Mouse (Mus musculus): ENCODE measurements at regions not wholly inside any gene's neighbourhood (a gene's known extent, or its start where the extent isn't known, plus 50 kb on each side); places are given as distances from the start of the nearest gene placed in this dataset.

GRCm38 (mm10) chr3:100401080-100401479 is 88.0 kb downstream of the Tent5c start:
- Histone ChIP-seq H3K27ac (replicated peaks) (no peak overlapping the region), H3K36me3 (replicated peaks) (no peaks in the 10 kb centered on the region), H3K4me3 (no peak overlapping the region), H3K4me1 (no peaks in the 10 kb centered on the region), H3K27me3 (replicated peaks; ENCODE audit: low read depth, poor library complexity, severe bottlenecking) (no peaks in the 10 kb centered on the region), H3K9me3 (no peaks in the 10 kb centered on the region)
- 97% methylated on average over 1 of the region's 1 CpGs for WGBS
- DNase-seq (ENCODE audit: low spot score) = no peak

GRCm38 (mm10) chr3:100397491-100397890 is 91.6 kb downstream of the Tent5c start:
- peaks cover 15% of the 10 kb centered on the region for H3K4me1 ChIP-seq
- WGBS = 88% methylated on average over 3 of the region's 3 CpGs
- no peaks in the 10 kb centered on the region for H3K27me3 ChIP-seq (replicated peaks; ENCODE audit: low read depth, poor library complexity, severe bottlenecking)
- no peaks in the 10 kb centered on the region for H3K9me3 ChIP-seq
- H3K4me3 ChIP-seq = no peak overlapping the region
- no peaks in the 10 kb centered on the region for H3K36me3 ChIP-seq (replicated peaks)
- DNase-seq (ENCODE audit: low spot score) = peak; percentile 3
- no peak overlapping the region for H3K27ac ChIP-seq (replicated peaks)

- H3K4me1 ChIP-seq = peaks cover 15% of the 10 kb centered on the region
- DNase-seq (ENCODE audit: low spot score) = peak; percentile 22
- 52% methylated on average over 9 of the region's 9 CpGs for WGBS
- H3K4me3 ChIP-seq = no peak overlapping the region
- H3K9me3 ChIP-seq = no peaks in the 10 kb centered on the region
- H3K27ac ChIP-seq (replicated peaks) = 0 out of 2 replicates have a peak overlapping the region, but pooled peaks have one; percentile 40
- H3K36me3 ChIP-seq (replicated peaks) = no peaks in the 10 kb centered on the region
- no peaks in the 10 kb centered on the region for H3K27me3 ChIP-seq (replicated peaks; ENCODE audit: low read depth, poor library complexity, severe bottlenecking)
Measured at GRCm38 (mm10) chr3:100394911-100395604, 94.1 kb downstream of the Tent5c start.

GRCm38 (mm10) chr3:100393956-100394355 is 95.2 kb downstream of the Tent5c start:
- no peak for DNase-seq (ENCODE audit: low spot score)
- no peak overlapping the region for H3K27ac ChIP-seq (replicated peaks)
- WGBS = 89% methylated on average over 1 of the region's 1 CpGs
- H3K36me3 ChIP-seq (replicated peaks) = no peaks in the 10 kb centered on the region
- H3K27me3 ChIP-seq (replicated peaks; ENCODE audit: low read depth, poor library complexity, severe bottlenecking) = no peaks in the 10 kb centered on the region
- H3K4me3 ChIP-seq = no peak overlapping the region
- peaks cover 15% of the 10 kb centered on the region for H3K4me1 ChIP-seq
- H3K9me3 ChIP-seq = no peaks in the 10 kb centered on the region

- Histone ChIP-seq H3K36me3 (replicated peaks) (no peaks in the 10 kb centered on the region), H3K27me3 (replicated peaks; ENCODE audit: low read depth, poor library complexity, severe bottlenecking) (no peaks in the 10 kb centered on the region), H3K9me3 (no peaks in the 10 kb centered on the region), H3K4me1 (no peaks in the 10 kb centered on the region), H3K4me3 (no peak overlapping the region), H3K27ac (replicated peaks) (no peak overlapping the region)
- no peak for DNase-seq (ENCODE audit: low spot score)
- 59% methylated on average over 1 of the region's 1 CpGs for WGBS
Measured at GRCm38 (mm10) chr3:100382181-100382580, 106.9 kb downstream of the Tent5c start.

GRCm38 (mm10) chr3:100381363-100381762 is 107.8 kb downstream of the Tent5c start:
- Histone ChIP-seq H3K4me1 (no peaks in the 10 kb centered on the region), H3K27ac (replicated peaks) (no peak overlapping the region), H3K27me3 (replicated peaks; ENCODE audit: low read depth, poor library complexity, severe bottlenecking) (no peaks in the 10 kb centered on the region), H3K9me3 (no peaks in the 10 kb centered on the region), H3K4me3 (no peak overlapping the region), H3K36me3 (replicated peaks) (no peaks in the 10 kb centered on the region)
- no peak for DNase-seq (ENCODE audit: low spot score)
- 88% methylated on average over 2 of the region's 2 CpGs for WGBS

- Histone ChIP-seq H3K36me3 (replicated peaks) (no peaks in the 10 kb centered on the region), H3K4me1 (no peaks in the 10 kb centered on the region), H3K9me3 (no peaks in the 10 kb centered on the region), H3K4me3 (no peak overlapping the region), H3K27me3 (replicated peaks; ENCODE audit: low read depth, poor library complexity, severe bottlenecking) (no peaks in the 10 kb centered on the region), H3K27ac (replicated peaks) (no peak overlapping the region)
- 73% methylated on average over 1 of the region's 1 CpGs for WGBS
- DNase-seq (ENCODE audit: low spot score) = no peak
Measured at GRCm38 (mm10) chr3:100376162-100376561, 113.0 kb downstream of the Tent5c start.

- no peak overlapping the region for H3K27ac ChIP-seq (replicated peaks)
- no peaks in the 10 kb centered on the region for H3K36me3 ChIP-seq (replicated peaks)
- no peak for DNase-seq (ENCODE audit: low spot score)
- no peaks in the 10 kb centered on the region for H3K27me3 ChIP-seq (replicated peaks; ENCODE audit: low read depth, poor library complexity, severe bottlenecking)
- 79% methylated on average over 7 of the region's 7 CpGs for WGBS
- no peak overlapping the region for H3K4me3 ChIP-seq
- H3K4me1 ChIP-seq = no peaks in the 10 kb centered on the region
- H3K9me3 ChIP-seq = no peaks in the 10 kb centered on the region
Measured at GRCm38 (mm10) chr3:100366884-100367840, 122.0 kb downstream of the Tent5c start.

GRCm38 (mm10) chr3:100366447-100366846 is 122.7 kb downstream of the Tent5c start:
- no peaks in the 10 kb centered on the region for H3K4me1 ChIP-seq
- no peak for DNase-seq (ENCODE audit: low spot score)
- H3K27me3 ChIP-seq (replicated peaks; ENCODE audit: low read depth, poor library complexity, severe bottlenecking) = no peaks in the 10 kb centered on the region
- no peak overlapping the region for H3K27ac ChIP-seq (replicated peaks)
- no peak overlapping the region for H3K4me3 ChIP-seq
- H3K9me3 ChIP-seq = no peaks in the 10 kb centered on the region
- 91% methylated on average over 3 of the region's 3 CpGs for WGBS
- no peaks in the 10 kb centered on the region for H3K36me3 ChIP-seq (replicated peaks)

GRCm38 (mm10) chr3:100365354-100365945 is 123.7 kb downstream of the Tent5c start:
- H3K27ac ChIP-seq (replicated peaks) = no peak overlapping the region
- WGBS = 88% methylated on average over 3 of the region's 3 CpGs
- H3K27me3 ChIP-seq (replicated peaks; ENCODE audit: low read depth, poor library complexity, severe bottlenecking) = no peaks in the 10 kb centered on the region
- no peaks in the 10 kb centered on the region for H3K4me1 ChIP-seq
- no peak overlapping the region for H3K4me3 ChIP-seq
- no peak for DNase-seq (ENCODE audit: low spot score)
- no peaks in the 10 kb centered on the region for H3K36me3 ChIP-seq (replicated peaks)
- H3K9me3 ChIP-seq = no peaks in the 10 kb centered on the region

- no peaks in the 10 kb centered on the region for H3K9me3 ChIP-seq
- WGBS = 84% methylated on average over 2 of the region's 2 CpGs
- H3K27me3 ChIP-seq (replicated peaks; ENCODE audit: low read depth, poor library complexity, severe bottlenecking) = no peaks in the 10 kb centered on the region
- no peaks in the 10 kb centered on the region for H3K4me1 ChIP-seq
- H3K36me3 ChIP-seq (replicated peaks) = no peaks in the 10 kb centered on the region
- no peak for DNase-seq (ENCODE audit: low spot score)
- no peak overlapping the region for H3K4me3 ChIP-seq
- no peak overlapping the region for H3K27ac ChIP-seq (replicated peaks)
Measured at GRCm38 (mm10) chr3:100364706-100365105, 124.4 kb downstream of the Tent5c start.

- no peaks in the 10 kb centered on the region for H3K27me3 ChIP-seq (replicated peaks; ENCODE audit: low read depth, poor library complexity, severe bottlenecking)
- no peak overlapping the region for H3K27ac ChIP-seq (replicated peaks)
- WGBS = 91% methylated on average over 3 of the region's 3 CpGs
- H3K4me3 ChIP-seq = no peak overlapping the region
- H3K9me3 ChIP-seq = no peaks in the 10 kb centered on the region
- no peak for DNase-seq (ENCODE audit: low spot score)
- peaks cover 7% of the 10 kb centered on the region; the same call in 1 of the 2 replicates for H3K4me1 ChIP-seq
- no peaks in the 10 kb centered on the region for H3K36me3 ChIP-seq (replicated peaks)
Measured at GRCm38 (mm10) chr3:100362983-100363382, 126.1 kb downstream of the Tent5c start.
